Mouse (Mus musculus) midbrain, embryonic 10.5 days (tissue): ENCODE measurements around the gene Ltbp1. TPM values are rescaled to one million over a fixed set of nuclear protein-coding genes. Genes with fewer than 3 reads are reported as not detected.

Experiments
- DNase-seq: peaks from one replicate; pipeline ENCODE4 v3.0.0-alpha.2; 2017; ENCODE audit warnings: low spot score
- H3K27ac ChIP-seq: fragments of 300-500 bp; sonication (generic); replicated peaks from 2 replicates; pipeline ENCODE4 v1.5.1; 2016; ENCODE audit warnings: mild to moderate bottlenecking
- H3K27me3 ChIP-seq: fragments of 300-500 bp; sonication (generic); 2 replicates; pipeline ENCODE4 v1.6.1; 2016; ENCODE audit warnings: low read depth, mild to moderate bottlenecking; ENCODE audit not compliant: poor library complexity, severe bottlenecking
- H3K36me3 ChIP-seq: fragments of 300-500 bp; sonication (generic); 2 replicates; pipeline ENCODE4 v1.6.1; 2016; ENCODE audit warnings: mild to moderate bottlenecking, moderate library complexity
- H3K4me1 ChIP-seq: fragments of 300-500 bp; sonication (generic); 2 replicates; pipeline ENCODE4 v1.6.1; 2016
- H3K4me3 ChIP-seq: fragments of 300-500 bp; sonication (generic); 2 replicates; pipeline ENCODE4 v1.5.1; 2016; ENCODE audit warnings: mild to moderate bottlenecking, moderate library complexity
- H3K9me3 ChIP-seq: fragments of 300-500 bp; sonication (generic); replicated peaks from 2 replicates; pipeline ENCODE4 v1.6.1; 2016; ENCODE audit warnings: mild to moderate bottlenecking
- WGBS: fragments of 180-500 bp; shearing (Covaris S2); methylation state at CpG from one replicate; pipeline ENCODE4 v1.1.7; 2016; 5-methylcytosine and 5-hydroxymethylcytosine counted together
- polyA plus RNA-seq: library from polyadenylated mRNA; unstranded; fragments of >200 nt; fragmentation: Nextera tagmentation; extraction: Ambion mirVana; gene quantifications from 2 replicates; pipeline ENCODE4 v1.2.1, GENCODE M21; 2016

Ltbp1 gene
- polyA plus RNA-seq, 1 experiment from 2014 or later, result 5.4 TPM

DNA sequence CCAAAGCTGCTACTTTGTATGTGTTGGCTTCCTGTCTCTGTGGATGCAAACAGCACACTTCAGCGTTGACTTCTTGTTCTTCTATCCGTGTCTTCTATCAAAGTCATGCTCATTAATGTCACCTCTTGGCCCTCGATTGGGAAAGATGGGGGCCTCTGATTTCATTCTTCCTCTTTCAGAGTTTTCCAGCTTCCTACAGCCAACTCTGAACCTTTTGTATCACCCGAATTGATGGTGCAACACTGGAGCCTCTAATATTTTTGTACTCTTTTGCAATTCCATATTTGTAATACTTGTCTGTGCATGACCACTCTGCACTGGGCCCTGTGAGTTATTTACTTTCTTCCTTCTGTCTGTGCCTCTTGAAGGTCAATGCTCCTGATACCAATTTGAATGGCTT, 141.8 kb downstream of the Ltbp1 start:
- no peaks in the 10 kb centered on the region for H3K27me3 ChIP-seq
- no peak for DNase-seq
- WGBS, result 90% methylated on average over 4 of the region's 4 CpGs
- H3K27ac ChIP-seq, result no peak overlapping the region
- no peaks in the 10 kb centered on the region for H3K9me3 ChIP-seq
- peaks cover 14% of the 10 kb centered on the region for H3K4me1 ChIP-seq
- no peaks in the 10 kb centered on the region for H3K36me3 ChIP-seq
- H3K4me3 ChIP-seq, result no peak overlapping the region

DNA sequence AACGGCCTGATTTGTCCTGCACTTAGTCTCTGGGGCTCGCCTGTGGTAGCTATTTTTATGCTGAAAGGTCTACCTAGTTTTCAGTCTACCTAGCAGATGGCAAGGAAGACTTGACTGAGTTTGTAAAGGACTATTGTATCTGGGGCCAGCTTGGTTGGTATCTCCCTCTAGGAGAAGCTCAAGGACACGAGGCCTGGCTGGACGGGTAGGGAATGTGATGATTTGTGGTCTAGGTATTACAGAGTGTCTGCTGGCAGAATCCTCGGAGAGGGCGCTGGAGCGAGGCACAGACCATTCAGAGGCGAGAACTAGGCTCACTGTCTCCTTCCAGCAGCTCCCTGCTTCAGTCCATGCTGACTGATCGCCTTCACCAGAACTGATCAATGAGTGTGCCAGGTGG, 146.4 kb downstream of the Ltbp1 start:
- Histone ChIP-seq H3K27me3 (no peaks in the 10 kb centered on the region), H3K4me3 (no peak overlapping the region), H3K27ac (no peak overlapping the region), H3K9me3 (no peaks in the 10 kb centered on the region), H3K36me3 (no peaks in the 10 kb centered on the region), H3K4me1 (no peaks in the 10 kb centered on the region)
- DNase-seq, result no peak
- WGBS, result 84% methylated on average over 9 of the region's 9 CpGs

DNA sequence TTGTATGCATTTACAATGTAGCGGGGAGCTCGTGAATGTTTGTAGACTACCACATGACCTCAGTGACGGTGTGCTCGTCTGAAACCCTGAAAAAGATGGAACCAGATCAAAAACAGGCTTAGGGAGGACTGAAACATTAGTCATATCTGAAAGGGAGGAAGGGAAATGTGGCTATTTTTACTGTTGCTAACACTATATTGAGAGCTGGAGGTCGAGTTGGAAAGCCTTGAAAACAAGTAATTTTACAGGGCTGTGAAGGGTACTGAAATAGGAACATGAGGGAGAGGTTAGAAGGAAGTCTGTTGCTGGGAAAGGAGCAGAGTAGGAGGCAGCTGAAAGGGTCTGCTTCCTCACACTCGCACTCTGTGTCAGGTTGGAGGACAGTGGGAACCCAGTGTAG, 147.7 kb downstream of the Ltbp1 start:
- no peaks in the 10 kb centered on the region for H3K36me3 ChIP-seq
- H3K27me3 ChIP-seq, result no peaks in the 10 kb centered on the region
- WGBS, result 80% methylated on average over 6 of the region's 6 CpGs
- no peak overlapping the region for H3K4me3 ChIP-seq
- no peak for DNase-seq
- H3K9me3 ChIP-seq, result no peaks in the 10 kb centered on the region
- H3K27ac ChIP-seq, result no peak overlapping the region
- H3K4me1 ChIP-seq, result no peaks in the 10 kb centered on the region

- Histone ChIP-seq H3K36me3 (no peaks in the 10 kb centered on the region), H3K4me1 (no peaks in the 10 kb centered on the region), H3K27ac (no peak overlapping the region), H3K9me3 (no peaks in the 10 kb centered on the region), H3K27me3 (no peaks in the 10 kb centered on the region), H3K4me3 (no peak overlapping the region)
- 84% methylated on average over 6 of the region's 6 CpGs for WGBS
- DNase-seq, result no peak
Observed at GRCm38 (mm10) chr17:75158385-75158784, 153.0 kb downstream of the Ltbp1 start.

DNA sequence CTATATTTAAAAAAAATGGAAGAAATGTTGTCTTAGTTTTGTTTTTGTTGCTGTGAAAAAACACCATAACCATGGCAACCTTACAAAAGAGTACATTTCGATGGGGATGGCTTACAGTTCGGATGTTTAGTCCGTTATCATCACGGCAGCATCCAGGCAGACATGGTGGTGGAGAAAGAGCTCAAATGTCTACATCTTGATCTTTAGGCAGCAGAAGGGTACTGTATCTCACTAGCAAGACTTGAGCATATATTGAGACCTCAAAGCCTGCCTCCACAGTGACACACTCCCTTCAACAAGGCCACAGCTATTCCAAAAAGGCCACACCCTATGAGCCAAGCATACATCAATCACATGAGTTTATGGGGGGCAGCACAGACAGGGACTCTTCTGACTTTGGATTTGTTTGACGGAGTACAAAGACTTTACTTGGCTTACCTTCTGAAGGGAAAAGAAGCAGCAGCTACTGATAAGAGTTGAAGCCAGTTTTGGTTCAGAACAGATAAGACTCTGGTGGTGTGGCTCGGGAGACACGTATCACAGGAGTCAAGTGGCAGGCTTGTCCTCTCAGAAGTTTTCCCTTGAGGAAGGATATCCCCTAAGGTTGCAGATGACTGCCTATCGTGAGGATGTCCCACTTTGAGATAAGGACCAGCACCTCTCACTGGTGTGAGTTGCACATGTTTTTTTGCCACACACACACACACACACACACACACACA, 153.9 kb downstream of the Ltbp1 start:
- H3K4me3 ChIP-seq, result no peak overlapping the region
- no peak overlapping the region for H3K27ac ChIP-seq
- no peaks in the 10 kb centered on the region for H3K4me1 ChIP-seq
- no peaks in the 10 kb centered on the region for H3K27me3 ChIP-seq
- no peaks in the 10 kb centered on the region for H3K36me3 ChIP-seq
- no peak for DNase-seq
- H3K9me3 ChIP-seq, result no peaks in the 10 kb centered on the region
- 90% methylated on average over 8 of the region's 8 CpGs for WGBS

GRCm38 (mm10) chr17:75161062-75161461, 155.7 kb downstream of the Ltbp1 start:
- no peak overlapping the region for H3K27ac ChIP-seq
- H3K4me1 ChIP-seq, result no peaks in the 10 kb centered on the region
- 89% methylated on average over 10 of the region's 10 CpGs for WGBS
- no peaks in the 10 kb centered on the region for H3K36me3 ChIP-seq
- H3K9me3 ChIP-seq, result no peaks in the 10 kb centered on the region
- no peak overlapping the region for H3K4me3 ChIP-seq
- DNase-seq, result no peak
- no peaks in the 10 kb centered on the region for H3K27me3 ChIP-seq

DNA sequence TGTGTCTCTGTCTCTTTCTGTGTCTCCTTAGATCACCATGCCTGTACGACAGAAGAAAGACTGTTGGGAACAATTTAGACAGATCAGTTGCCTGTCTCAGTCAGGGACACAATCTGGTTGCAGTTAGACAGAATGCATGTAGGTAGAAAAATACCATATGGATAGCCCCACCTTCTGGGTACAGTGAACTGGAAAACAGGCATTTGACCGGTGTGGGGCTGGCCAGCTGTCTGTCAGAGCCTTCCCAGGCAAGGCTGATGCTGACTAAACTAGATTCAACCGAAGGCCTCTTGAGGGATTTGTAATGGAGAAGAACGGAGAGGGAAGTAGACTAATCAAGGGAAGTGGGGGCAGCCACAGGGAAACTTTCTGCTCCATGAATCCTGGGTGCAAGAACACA, 156.6 kb downstream of the Ltbp1 start:
- no peak overlapping the region for H3K27ac ChIP-seq
- H3K4me1 ChIP-seq, result no peaks in the 10 kb centered on the region
- H3K9me3 ChIP-seq, result no peaks in the 10 kb centered on the region
- no peak for DNase-seq
- H3K27me3 ChIP-seq, result no peaks in the 10 kb centered on the region
- H3K36me3 ChIP-seq, result no peaks in the 10 kb centered on the region
- no peak overlapping the region for H3K4me3 ChIP-seq
- 90% methylated on average over 4 of the region's 4 CpGs for WGBS

DNA sequence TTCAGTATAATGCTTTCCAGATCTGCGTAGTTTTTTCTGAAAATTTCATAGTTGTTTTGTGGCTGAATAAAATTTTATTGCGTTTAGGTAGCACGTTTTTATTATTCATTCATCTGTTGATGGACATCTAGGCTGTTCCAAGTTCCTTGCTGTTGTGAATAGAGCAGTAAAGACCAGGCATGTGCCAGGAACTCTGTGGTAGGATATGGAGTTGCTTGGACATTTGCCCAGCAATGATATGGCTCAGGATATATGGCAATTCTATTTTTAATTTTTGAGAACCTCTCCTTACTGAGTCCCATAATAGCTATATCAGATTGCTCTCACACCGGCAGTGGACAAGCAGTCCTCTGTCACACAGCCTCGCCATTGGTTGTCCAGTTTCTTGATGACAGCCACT, 159.2 kb downstream of the Ltbp1 start:
- H3K9me3 ChIP-seq, result no peaks in the 10 kb centered on the region
- H3K36me3 ChIP-seq, result no peaks in the 10 kb centered on the region
- H3K4me1 ChIP-seq, result no peaks in the 10 kb centered on the region
- no peak for DNase-seq
- H3K27ac ChIP-seq, result no peak overlapping the region
- WGBS, result 93% methylated on average over 5 of the region's 5 CpGs
- H3K4me3 ChIP-seq, result no peak overlapping the region
- no peaks in the 10 kb centered on the region for H3K27me3 ChIP-seq

DNA sequence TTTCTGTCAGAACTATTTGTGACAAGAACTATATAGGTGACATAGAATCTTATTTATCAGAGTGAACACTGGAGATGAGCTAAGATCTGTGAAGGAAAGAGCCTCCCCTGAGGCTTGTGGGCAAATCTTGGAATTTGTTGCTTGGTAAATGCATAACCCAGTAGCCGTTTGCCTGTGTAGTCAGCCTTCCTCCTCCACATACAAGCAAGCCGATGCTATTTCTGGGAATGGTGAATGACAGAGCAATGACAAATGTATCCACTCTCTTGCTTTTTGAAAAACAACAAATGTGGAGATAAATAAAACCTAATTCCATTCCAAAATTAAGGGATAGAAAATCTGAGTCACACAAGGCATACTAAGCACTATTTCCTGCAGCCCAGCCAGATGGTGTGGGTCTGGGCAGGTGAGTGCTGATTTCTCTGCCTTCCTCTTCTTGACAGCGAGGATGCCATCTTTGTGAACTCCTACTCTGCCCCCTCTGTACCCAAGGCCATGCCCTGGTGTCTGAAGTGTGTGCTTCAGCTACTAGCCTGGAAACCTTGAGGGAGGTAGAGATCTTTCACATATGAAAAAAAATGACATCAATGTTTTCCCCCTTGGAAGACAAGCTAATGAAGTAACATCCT, 163.3 kb downstream of the Ltbp1 start:
- no peaks in the 10 kb centered on the region for H3K4me1 ChIP-seq
- 87% methylated on average over 3 of the region's 3 CpGs for WGBS
- no peaks in the 10 kb centered on the region for H3K36me3 ChIP-seq
- no peaks in the 10 kb centered on the region for H3K9me3 ChIP-seq
- no peaks in the 10 kb centered on the region for H3K27me3 ChIP-seq
- no peak overlapping the region for H3K27ac ChIP-seq
- no peak for DNase-seq
- H3K4me3 ChIP-seq, result no peak overlapping the region

DNA sequence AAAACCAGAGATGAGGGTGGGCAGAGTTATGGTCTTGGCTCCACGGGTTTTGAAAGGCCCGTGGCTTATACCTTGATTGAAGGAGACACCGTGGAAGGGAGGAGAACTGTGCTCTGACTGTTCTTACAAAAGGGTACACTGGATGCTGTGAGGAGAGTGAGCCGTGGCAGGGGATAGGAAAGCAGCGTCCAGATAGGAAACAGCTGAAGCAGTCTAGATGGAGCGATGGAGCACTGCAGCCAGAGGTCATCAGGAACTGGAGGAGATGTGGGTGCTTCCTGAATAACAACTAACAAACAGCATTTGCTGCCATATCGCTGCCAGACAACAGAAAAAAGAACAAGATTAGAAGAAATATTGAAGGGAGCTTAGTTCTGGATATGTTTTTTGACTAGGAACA, 166.3 kb downstream of the Ltbp1 start:
- Histone ChIP-seq H3K36me3 (no peaks in the 10 kb centered on the region), H3K9me3 (no peaks in the 10 kb centered on the region), H3K4me1 (no peaks in the 10 kb centered on the region), H3K4me3 (no peak overlapping the region), H3K27ac (no peak overlapping the region), H3K27me3 (peaks cover 5% of the 10 kb centered on the region; the same call in 1 of the 2 replicates)
- no peak for DNase-seq
- WGBS, result 92% methylated on average over 7 of the region's 7 CpGs

GRCm38 (mm10) chr17:75172685-75173205, 167.4 kb downstream of the Ltbp1 start:
- Histone ChIP-seq H3K4me1 (no peaks in the 10 kb centered on the region), H3K27me3 (peaks cover 16% of the 10 kb centered on the region; the same call in 1 of the 2 replicates), H3K4me3 (no peak overlapping the region), H3K27ac (no peak overlapping the region), H3K9me3 (no peaks in the 10 kb centered on the region), H3K36me3 (no peaks in the 10 kb centered on the region)
- 84% methylated on average over 7 of the region's 7 CpGs for WGBS
- DNase-seq, result no peak

GRCm38 (mm10) chr17:75174501-75174900, 169.1 kb downstream of the Ltbp1 start:
- Histone ChIP-seq H3K27me3 (peaks cover 25% of the 10 kb centered on the region; the same call in 1 of the 2 replicates), H3K4me3 (no peak overlapping the region), H3K27ac (no peak overlapping the region), H3K9me3 (no peaks in the 10 kb centered on the region), H3K4me1 (peaks cover 15% of the 10 kb centered on the region), H3K36me3 (no peaks in the 10 kb centered on the region)
- DNase-seq, result no peak
- 91% methylated on average over 3 of the region's 3 CpGs for WGBS
